Comparison of ENCODE assay signal across 26 mouse cellular contexts in genomic region chr2:140912931-140913330, GRCm38 (mm10).
DNase-seq lines count a peak whose midpoint lies in the region; ATAC-seq and TF ChIP-seq lines count a peak whose summit lies in the region.
"Had no signal": no experiment of that assay in that cellular context is flagged by ENCODE, and none has a peak within 500 bp of the region (broad histone marks: within the 10 kb centered on the region; RNA-seq: fewer than 3 reads in every experiment).

No protein-coding gene starts in this region.

- WGBS in forebrain, embryonic 12.5 days, result 50% methylated on average over 2 of the region's 2 CpGs
- WGBS in forebrain, embryonic 16.5 days, result 51% methylated on average over 2 of the region's 2 CpGs
- WGBS in embryonic facial prominence, embryonic 10.5 days, result 35% methylated on average over 2 of the region's 2 CpGs

- no peak for TF ChIP-seq CTCF in brain, embryonic 14.5 days (IDR thresholded peaks at IDR 0.05; ENCODE audit: borderline replicate concordance, extremely low read depth, insufficient read depth, insufficient read length)

- H3K36me3 ChIP-seq in forebrain, embryonic 12.5 days (replicated peaks), result no peaks in the 10 kb centered on the region
- H3K36me3 ChIP-seq in forebrain, embryonic 16.5 days (ENCODE audit: control insufficient read depth, insufficient read depth), result no peaks in the 10 kb centered on the region
- H3K36me3 ChIP-seq in embryonic facial prominence, embryonic 10.5 days (replicated peaks), result no peaks in the 10 kb centered on the region
- H3K36me3 ChIP-seq: embryonic facial prominence, embryonic 15.5 days; forebrain, embryonic 15.5 days; heart, embryonic 12.5 days; heart, embryonic 15.5 days; hindbrain, embryonic 10.5 days; hindbrain, embryonic 13.5 days; intestine, embryonic 15.5 days had no signal

- no peak overlapping the region for H3K4me3 ChIP-seq in forebrain, embryonic 12.5 days (replicated peaks)
- no peak overlapping the region for H3K4me3 ChIP-seq in forebrain, embryonic 16.5 days (replicated peaks; ENCODE audit: low read length)
- no peak overlapping the region for H3K4me3 ChIP-seq in embryonic facial prominence, embryonic 10.5 days
- H3K4me3 ChIP-seq: embryonic facial prominence, embryonic 15.5 days; forebrain, embryonic 15.5 days; gastrocnemius, adult 2 months; heart, embryonic 12.5 days; heart, embryonic 15.5 days; hindbrain, embryonic 10.5 days; hindbrain, embryonic 13.5 days; intestine, embryonic 15.5 days had no signal

- H3K4me1 ChIP-seq in forebrain, embryonic 12.5 days, result no peaks in the 10 kb centered on the region
- peaks cover 5% of the 10 kb centered on the region for H3K4me1 ChIP-seq in forebrain, embryonic 16.5 days (replicated peaks; ENCODE audit: control insufficient read depth, insufficient read depth, low read length)
- peaks cover 28% of the 10 kb centered on the region for H3K4me1 ChIP-seq in embryonic facial prominence, embryonic 10.5 days
- H3K4me1 ChIP-seq: embryonic facial prominence, embryonic 15.5 days; heart, embryonic 12.5 days; heart, embryonic 15.5 days; hindbrain, embryonic 10.5 days; hindbrain, embryonic 13.5 days; intestine, embryonic 15.5 days had no signal

- peak overlapping the region; percentile 50; the same call in 1 of the 2 replicates for H3K27ac ChIP-seq in forebrain, embryonic 12.5 days
- no peak overlapping the region for H3K27ac ChIP-seq in forebrain, embryonic 16.5 days (ENCODE audit: low read length)
- peak overlapping the region; percentile 70 for H3K27ac ChIP-seq in embryonic facial prominence, embryonic 10.5 days (replicated peaks)
- H3K27ac ChIP-seq: embryonic facial prominence, embryonic 15.5 days; forebrain, embryonic 15.5 days; gastrocnemius, adult 2 months; heart, embryonic 15.5 days; hindbrain, embryonic 10.5 days; hindbrain, embryonic 13.5 days; intestine, embryonic 15.5 days had no signal

- no peaks in the 10 kb centered on the region for H3K27me3 ChIP-seq in forebrain, embryonic 12.5 days
- H3K27me3 ChIP-seq in forebrain, embryonic 16.5 days (replicated peaks; ENCODE audit: control insufficient read depth, insufficient read depth, low read length), result no peaks in the 10 kb centered on the region
- H3K27me3 ChIP-seq in embryonic facial prominence, embryonic 10.5 days (replicated peaks; ENCODE audit: low read depth, poor library complexity, severe bottlenecking), result no peaks in the 10 kb centered on the region
- H3K27me3 ChIP-seq: embryonic facial prominence, embryonic 15.5 days; forebrain, embryonic 15.5 days; heart, embryonic 12.5 days; heart, embryonic 15.5 days; hindbrain, embryonic 13.5 days; intestine, embryonic 15.5 days had no signal

- no peak for TF ChIP-seq POLR2A in brain, embryonic 14.5 days (IDR thresholded peaks at IDR 0.05; ENCODE audit: borderline replicate concordance, extremely low read depth, insufficient read depth, insufficient read length, poor library complexity, severe bottlenecking)

- H3K4me2 ChIP-seq in forebrain, embryonic 12.5 days, result no peak overlapping the region
- H3K4me2 ChIP-seq in forebrain, embryonic 16.5 days (ENCODE audit: low read length), result no peak overlapping the region
- H3K4me2 ChIP-seq: embryonic facial prominence, embryonic 15.5 days; forebrain, embryonic 15.5 days; heart, embryonic 12.5 days; heart, embryonic 15.5 days; hindbrain, embryonic 13.5 days; intestine, embryonic 15.5 days had no signal

- no peaks in the 10 kb centered on the region for H3K9me3 ChIP-seq in forebrain, embryonic 12.5 days
- no peaks in the 10 kb centered on the region for H3K9me3 ChIP-seq in forebrain, embryonic 16.5 days (ENCODE audit: control insufficient read depth, low read length)
- no peaks in the 10 kb centered on the region for H3K9me3 ChIP-seq in embryonic facial prominence, embryonic 10.5 days
- H3K9me3 ChIP-seq: embryonic facial prominence, embryonic 15.5 days; forebrain, embryonic 15.5 days; heart, embryonic 12.5 days; heart, embryonic 15.5 days; hindbrain, embryonic 10.5 days; hindbrain, embryonic 13.5 days; intestine, embryonic 15.5 days had no signal

- ATAC-seq in forebrain, embryonic 12.5 days (ENCODE audit: low FRiP score), result no peak
- no peak for ATAC-seq in forebrain, embryonic 16.5 days
- ATAC-seq: CD4-positive, CD25-positive, alpha-beta regulatory T cell, adult 4 months; forebrain, embryonic 15.5 days; hindbrain, embryonic 16.5 days had no signal

- DNase-seq in brain, embryonic 14.5 days (ENCODE audit: low read depth), result peak; percentile 46
- DNase-seq in embryonic facial prominence, embryonic 10.5 days (ENCODE audit: low spot score), result peak; percentile 36
- DNase-seq in adrenal gland, postnatal 4 days (ENCODE audit: low spot score in 2 of 2), result no peak
- DNase-seq in thymus, postnatal 4 days, result no peak
- DNase-seq: adrenal gland, adult 2 months; adrenal gland, postnatal 14 days; cerebellum, adult 18-20 months; cerebellum, adult 9-10 months; cerebellum, postnatal 25 days; gastrocnemius, adult 2 months; gastrocnemius, postnatal 14 days; heart, adult 18-20 months; heart, postnatal 10 days; heart, postnatal 36 days; kidney, adult 11 months had no signal

- no peak overlapping the region for H3K9ac ChIP-seq in forebrain, embryonic 12.5 days
- no peak overlapping the region for H3K9ac ChIP-seq in forebrain, embryonic 16.5 days (replicated peaks; ENCODE audit: low read depth, low read length)
- H3K9ac ChIP-seq: embryonic facial prominence, embryonic 15.5 days; forebrain, embryonic 15.5 days; heart, embryonic 12.5 days; heart, embryonic 15.5 days; hindbrain, embryonic 13.5 days; intestine, embryonic 15.5 days had no signal

Comparison
In these comparisons a context has a peak if more than half of its experiments do, and no peak if none do; other contexts are left out.
1. DNase-seq: peak in brain, embryonic 14.5 days (single experiment) and embryonic facial prominence, embryonic 10.5 days (single experiment); none in adrenal gland, postnatal 4 days (0 of 2) and thymus, postnatal 4 days (single experiment).